Mouse (Mus musculus) hindbrain, postnatal 0 days (tissue): Measurements from ENCODE around the gene Myo1e. TPM values are rescaled to one million over a fixed set of nuclear protein-coding genes. Genes with fewer than 3 reads are reported as not detected.

ENCODE experiments used
- ATAC-seq: fragments of 200-750 bp; cut with Nextera tagmentation; 2 replicates; pipeline ENCODE4 v1.8.0; 2017; ENCODE audit warnings: mild to moderate bottlenecking, moderate TSS enrichment, moderate library complexity
- DNase-seq: peaks from one replicate; pipeline ENCODE4 v3.0.0-alpha.2; 2015; ENCODE audit warnings: low spot score
- H3K27ac ChIP-seq: fragments of 300-500 bp; sonication (generic); 2 replicates; pipeline ENCODE4 v1.5.1; 2014; ENCODE audit warnings: mild to moderate bottlenecking
- H3K27me3 ChIP-seq: fragments of 300-500 bp; sonication (generic); 2 replicates; pipeline ENCODE4 v1.6.1; 2014; ENCODE audit warnings: low read length, mixed read lengths; ENCODE audit not compliant: insufficient read depth
- H3K36me3 ChIP-seq: fragments of 300-500 bp; sonication (generic); 2 replicates; pipeline ENCODE4 v1.6.1; 2014; ENCODE audit warnings: low read length, mixed read lengths; ENCODE audit not compliant: insufficient read depth
- H3K4me1 ChIP-seq: fragments of 300-500 bp; sonication (generic); 2 replicates; pipeline ENCODE4 v1.6.1; 2014; ENCODE audit warnings: antibody characterized with exemption, low read length, mixed read lengths; ENCODE audit not compliant: insufficient read depth
- H3K4me2 ChIP-seq: fragments of 300-500 bp; sonication (generic); 2 replicates; pipeline ENCODE4 v1.6.1; 2014; ENCODE audit warnings: low read depth, mild to moderate bottlenecking, low read length, moderate library complexity, mixed read lengths
- H3K4me3 ChIP-seq: fragments of 300-500 bp; sonication (generic); 2 replicates; pipeline ENCODE4 v1.5.1; 2014; ENCODE audit warnings: low read length
- H3K9ac ChIP-seq: fragments of 300-500 bp; sonication (generic); replicated peaks from 2 replicates; pipeline ENCODE4 v1.6.1; 2014; ENCODE audit warnings: mild to moderate bottlenecking, low read length, moderate library complexity, mixed read lengths
- H3K9me3 ChIP-seq: fragments of 300-500 bp; sonication (generic); 2 replicates; pipeline ENCODE4 v1.6.1; 2016; ENCODE audit warnings: low read length, mixed read lengths
- CTCF ChIP-seq: IDR thresholded peaks from 2 replicates; pipeline ENCODE4 v1.5.1; 2016; ENCODE audit warnings: antibody characterized with exemption, control low read depth, low read depth
- WGBS: fragments of 180-500 bp; shearing (Covaris S2); extraction: QIAGEN DNeasy Blood & Tissue Kit; methylation state at CpG from one replicate; pipeline ENCODE4 v1.1.7; 2014; 5-methylcytosine and 5-hydroxymethylcytosine counted together
- polyA plus RNA-seq: library from polyadenylated mRNA; unstranded; fragments of >200 nt; fragmentation: Nextera tagmentation; extraction: Ambion mirVana; gene quantifications from 2 replicates; pipeline ENCODE4 v1.2.1, GENCODE M21; 2015
- total RNA-seq: library from RNA; depleted of rRNA; stranded (reverse); fragments of >200 nt; gene quantifications from 2 replicates; pipeline ENCODE4 v1.2.3, GENCODE M21; 2014

The Myo1e gene
- total and polyA plus RNA-seq, 2 experiments from 2014 or later, result 5.4 to 8.9 TPM

DNA sequence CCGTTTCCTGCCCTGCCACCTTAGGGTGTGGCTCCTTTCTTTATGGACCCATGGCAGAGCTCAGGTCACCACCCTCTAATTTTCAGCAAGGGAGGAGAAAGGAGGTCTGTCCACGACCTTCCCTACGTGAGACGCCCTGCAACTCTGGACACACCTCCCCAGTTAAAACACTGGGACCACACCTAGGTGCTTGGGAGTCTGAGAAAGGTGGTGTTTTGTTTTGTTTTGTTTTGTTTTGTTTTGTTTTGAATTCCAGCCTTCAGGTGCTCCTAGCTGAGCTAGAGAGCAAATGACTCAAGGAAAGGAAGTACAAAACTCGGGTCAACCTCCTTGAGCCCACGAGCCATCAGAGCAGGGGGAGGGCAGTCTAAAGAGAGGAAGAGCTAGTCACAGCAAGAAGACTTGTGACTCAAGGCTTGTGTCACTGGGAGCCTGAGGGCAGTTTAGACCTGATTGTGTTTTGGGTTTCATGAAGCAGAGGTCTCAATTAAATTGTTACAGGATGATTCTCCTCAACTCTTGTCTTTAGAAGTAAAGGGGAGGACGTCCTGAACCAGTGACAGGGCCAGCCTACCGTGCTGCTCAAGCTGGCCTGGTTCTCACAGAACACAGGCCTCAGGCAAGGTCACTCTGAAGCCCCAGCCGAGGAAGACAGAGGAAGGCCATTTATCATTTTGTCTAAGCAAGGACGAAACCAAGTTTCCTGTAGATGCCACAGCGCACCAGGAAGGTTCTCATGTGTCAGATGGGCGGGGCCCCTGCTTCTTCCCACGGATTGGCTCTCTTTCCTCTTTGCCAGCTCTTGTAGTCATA lies 50.3 kb downstream of the Myo1e start:
- Histone ChIP-seq H3K4me1 (peaks cover 7% of the 10 kb centered on the region; the same call in 1 of the 2 replicates), H3K9ac (no peak overlapping the region), H3K4me2 (no peak overlapping the region), H3K27me3 (no peaks in the 10 kb centered on the region), H3K9me3 (no peaks in the 10 kb centered on the region), H3K36me3 (no peaks in the 10 kb centered on the region), H3K4me3 (no peak overlapping the region), H3K27ac (no peak overlapping the region)
- ATAC-seq, result no peak
- peak; percentile 43 for DNase-seq
- no peak for TF ChIP-seq CTCF
- 54% methylated on average over 13 of the region's 13 CpGs for WGBS

DNA sequence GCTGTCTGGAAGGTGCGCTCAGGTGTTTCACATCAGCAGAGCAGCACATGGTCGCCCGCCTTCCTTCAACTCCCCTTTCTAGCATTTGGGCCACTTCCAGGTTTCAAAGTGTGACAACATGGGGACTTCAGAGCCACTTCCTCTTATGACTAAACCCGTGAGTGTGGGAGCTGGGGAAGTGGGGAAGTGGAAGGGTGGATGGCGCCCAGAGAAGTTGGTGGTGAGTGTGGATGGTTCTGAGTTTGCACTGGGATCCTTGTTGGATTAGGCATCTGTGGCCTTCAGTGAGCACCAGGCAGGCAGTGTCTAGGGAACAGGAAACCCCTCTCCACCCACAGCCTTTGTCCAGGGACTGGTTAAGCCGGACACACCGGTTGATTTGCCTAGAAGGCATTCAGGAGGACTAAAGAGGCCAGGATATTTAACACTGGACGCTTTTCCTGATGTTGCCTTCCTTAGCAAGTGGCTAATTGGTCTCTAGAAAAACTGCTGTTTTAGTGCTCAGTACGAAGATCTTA lies 53.2 kb downstream of the Myo1e start:
- no peaks in the 10 kb centered on the region for H3K27me3 ChIP-seq
- no peak overlapping the region for H3K27ac ChIP-seq
- no peak overlapping the region for H3K4me3 ChIP-seq
- H3K36me3 ChIP-seq, result no peaks in the 10 kb centered on the region
- WGBS, result 66% methylated on average over 9 of the region's 9 CpGs
- no peak overlapping the region for H3K9ac ChIP-seq
- H3K9me3 ChIP-seq, result no peaks in the 10 kb centered on the region
- no peak overlapping the region for H3K4me2 ChIP-seq
- ATAC-seq (no peak), DNase-seq (no peak)
- TF ChIP-seq CTCF, result no peak
- H3K4me1 ChIP-seq, result peaks cover 7% of the 10 kb centered on the region; the same call in 1 of the 2 replicates

DNA sequence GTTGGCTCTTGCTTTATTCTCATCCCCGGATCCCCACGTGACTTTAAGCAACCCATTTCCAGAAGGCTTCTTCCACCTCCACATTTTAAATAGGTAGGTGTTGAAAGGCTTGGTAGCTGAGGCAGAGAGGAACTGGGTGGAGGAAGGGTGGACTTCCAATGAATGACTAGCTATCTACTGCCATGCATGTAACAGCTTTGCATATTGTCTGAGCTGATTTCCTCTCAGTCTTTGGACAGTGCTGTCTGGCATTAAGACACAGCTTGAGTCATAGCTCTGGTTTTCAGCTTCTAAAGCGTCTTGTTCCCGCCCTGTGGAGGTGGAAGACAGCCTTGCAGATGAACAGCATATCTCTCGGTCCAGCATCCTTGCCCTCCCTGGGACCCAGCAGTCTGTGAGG lies 54.5 kb downstream of the Myo1e start:
- Histone ChIP-seq H3K36me3 (no peaks in the 10 kb centered on the region), H3K4me3 (no peak overlapping the region), H3K9ac (no peak overlapping the region), H3K4me1 (peaks cover 7% of the 10 kb centered on the region; the same call in 1 of the 2 replicates), H3K27ac (no peak overlapping the region), H3K27me3 (no peaks in the 10 kb centered on the region), H3K9me3 (no peaks in the 10 kb centered on the region), H3K4me2 (no peak overlapping the region)
- DNase-seq (no peak), ATAC-seq (no peak)
- 81% methylated on average over 5 of the region's 5 CpGs for WGBS
- no peak for TF ChIP-seq CTCF

DNA sequence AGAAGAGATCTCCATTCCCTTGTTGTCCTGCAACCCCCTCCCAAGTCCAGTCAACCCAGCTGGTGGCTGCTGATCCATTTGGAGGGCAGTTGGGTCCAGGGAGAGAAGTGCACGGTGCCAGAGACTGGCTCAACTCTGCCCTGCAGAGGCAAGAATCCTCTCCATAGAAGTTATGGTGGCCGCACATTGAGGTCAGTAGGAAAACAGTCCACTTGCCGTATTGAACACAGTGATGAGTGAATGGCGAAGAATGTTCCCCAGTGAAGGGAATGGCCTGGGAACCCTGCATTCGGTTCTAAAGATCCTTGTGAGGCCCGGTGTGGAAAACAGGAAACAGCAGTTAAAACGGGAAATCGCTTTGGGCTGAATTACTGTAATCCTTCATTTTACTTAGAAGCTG lies 56.0 kb downstream of the Myo1e start:
- ATAC-seq (no peak), DNase-seq (no peak)
- Histone ChIP-seq H3K9me3 (no peaks in the 10 kb centered on the region), H3K36me3 (no peaks in the 10 kb centered on the region), H3K4me2 (no peak overlapping the region), H3K4me3 (no peak overlapping the region), H3K27me3 (no peaks in the 10 kb centered on the region), H3K4me1 (no peaks in the 10 kb centered on the region), H3K9ac (0 out of 2 replicates have a peak overlapping the region, but pooled peaks have one; percentile 0), H3K27ac (peak overlapping the region; percentile 16; the same call in 1 of the 2 replicates)
- 62% methylated on average over 8 of the region's 8 CpGs for WGBS
- no peak for TF ChIP-seq CTCF

DNA sequence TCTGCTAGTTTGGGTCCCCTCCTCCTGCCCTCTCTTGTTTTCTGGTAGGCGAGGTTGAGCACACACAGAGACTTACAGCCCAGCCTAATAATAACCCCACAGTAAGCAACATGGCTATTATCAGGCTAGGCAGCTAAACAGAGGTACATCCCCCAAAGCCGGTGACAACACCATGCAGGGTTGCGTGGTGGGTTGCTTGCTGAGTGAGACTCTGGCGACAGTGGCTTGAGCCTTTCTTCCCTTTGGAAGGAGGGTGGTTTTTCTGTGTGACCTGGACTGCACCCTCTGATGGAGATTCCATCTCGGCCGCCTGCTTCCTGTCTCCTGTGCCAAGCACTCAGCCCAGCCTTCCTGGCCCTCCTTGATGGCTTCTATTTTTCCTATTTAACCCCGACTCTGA lies 56.6 kb downstream of the Myo1e start:
- TF ChIP-seq CTCF, result no peak
- H3K4me2 ChIP-seq, result no peak overlapping the region
- H3K4me3 ChIP-seq, result no peak overlapping the region
- 39% methylated on average over 7 of the region's 7 CpGs for WGBS
- H3K27ac ChIP-seq, result peak overlapping the region; percentile 16; the same call in 1 of the 2 replicates
- DNase-seq (no peak), ATAC-seq (no peak)
- 0 out of 2 replicates have a peak overlapping the region, but pooled peaks have one; percentile 0 for H3K9ac ChIP-seq
- no peaks in the 10 kb centered on the region for H3K4me1 ChIP-seq
- no peaks in the 10 kb centered on the region for H3K27me3 ChIP-seq
- no peaks in the 10 kb centered on the region for H3K36me3 ChIP-seq
- H3K9me3 ChIP-seq, result no peaks in the 10 kb centered on the region

DNA sequence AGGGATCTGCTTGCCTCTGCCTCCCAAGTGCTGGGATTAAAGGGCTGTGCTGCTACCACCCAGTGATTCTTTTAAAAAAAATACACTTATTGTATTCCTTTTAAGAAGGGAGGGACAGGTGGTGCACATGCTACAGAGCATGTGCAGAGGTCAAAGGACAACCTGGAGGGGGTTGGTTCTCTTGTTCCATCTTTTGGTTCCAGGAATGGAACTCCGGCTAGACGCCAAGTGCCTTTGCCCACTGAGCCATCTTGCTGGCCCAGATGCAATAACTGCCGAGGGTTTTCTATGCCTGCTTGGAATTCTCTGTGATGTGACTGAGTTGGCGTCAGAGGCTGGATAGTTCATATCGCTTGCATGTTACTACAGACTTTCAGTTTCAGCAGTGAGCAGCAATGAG lies 58.4 kb downstream of the Myo1e start:
- WGBS, result 66% methylated on average over 5 of the region's 5 CpGs
- H3K27me3 ChIP-seq, result no peaks in the 10 kb centered on the region
- H3K4me3 ChIP-seq, result no peak overlapping the region
- TF ChIP-seq CTCF, result no peak
- H3K27ac ChIP-seq, result no peak overlapping the region
- no peak overlapping the region for H3K9ac ChIP-seq
- no peak overlapping the region for H3K4me2 ChIP-seq
- H3K9me3 ChIP-seq, result no peaks in the 10 kb centered on the region
- ATAC-seq (no peak), DNase-seq (no peak)
- H3K36me3 ChIP-seq, result no peaks in the 10 kb centered on the region
- no peaks in the 10 kb centered on the region for H3K4me1 ChIP-seq

DNA sequence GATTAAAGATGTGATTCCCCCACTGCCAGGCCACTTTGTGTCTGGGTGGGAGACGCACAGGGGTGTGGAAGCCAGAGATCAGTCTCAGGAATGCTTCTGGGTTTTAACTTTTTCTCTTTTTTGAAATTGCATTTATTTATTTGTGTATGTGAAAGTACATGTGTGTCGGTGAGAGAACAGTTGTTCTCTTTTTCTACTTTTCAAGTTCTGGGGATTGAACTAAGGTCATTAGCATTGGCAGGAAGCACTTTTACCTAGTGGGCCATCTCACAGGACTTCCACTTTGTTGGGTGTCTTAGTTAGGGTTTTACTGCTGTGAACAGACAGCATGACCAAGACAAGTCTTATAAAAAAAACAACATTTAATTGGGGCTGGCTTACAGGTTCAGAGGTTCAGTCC lies 59.0 kb downstream of the Myo1e start:
- DNase-seq (no peak), ATAC-seq (no peak)
- no peak overlapping the region for H3K27ac ChIP-seq
- no peak overlapping the region for H3K9ac ChIP-seq
- H3K4me3 ChIP-seq, result no peak overlapping the region
- WGBS, result 93% methylated on average over 2 of the region's 2 CpGs
- H3K36me3 ChIP-seq, result no peaks in the 10 kb centered on the region
- H3K27me3 ChIP-seq, result no peaks in the 10 kb centered on the region
- H3K4me1 ChIP-seq, result no peaks in the 10 kb centered on the region
- no peaks in the 10 kb centered on the region for H3K9me3 ChIP-seq
- H3K4me2 ChIP-seq, result no peak overlapping the region
- TF ChIP-seq CTCF, result no peak
